Mouse (Mus musculus): ENCODE measurements around the gene Lrr1.
"Not testable (repeated sequence)": the region's sequence is repeated elsewhere in the genome, so short reads cannot be mapped to it uniquely, and the experiment has no call there.

The Lrr1 gene

GRCm38 (mm10) chr12:69168461-69169106, at the start of gene Lrr1:
Gene Lrr1 (plus strand): TSS chr12:69168814.
- DNase-seq (ENCODE audit: low read depth, low spot score), result peak; percentile 75

- peak; percentile 45 for DNase-seq (ENCODE audit: low read depth, low spot score)
Observed at GRCm38 (mm10) chr12:69119908-69120307, 48.7 kb upstream of the Lrr1 start.

GRCm38 (mm10) chr12:69122801-69123200, 45.8 kb upstream of the Lrr1 start:
- DNase-seq (ENCODE audit: low read depth, low spot score), result no peak

GRCm38 (mm10) chr12:69125066-69125465, 43.5 kb upstream of the Lrr1 start:
- no peak for DNase-seq (ENCODE audit: low read depth, low spot score)

- peak; percentile 83 for DNase-seq (ENCODE audit: low read depth, low spot score)
Observed at GRCm38 (mm10) chr12:69127170-69127569, 41.4 kb upstream of the Lrr1 start.

- no peak for DNase-seq (ENCODE audit: low read depth, low spot score)
Observed at GRCm38 (mm10) chr12:69127626-69128025, 41.0 kb upstream of the Lrr1 start.

- peak; percentile 85 for DNase-seq (ENCODE audit: low read depth, low spot score)
Observed at GRCm38 (mm10) chr12:69129634-69130310, 38.8 kb upstream of the Lrr1 start.

- DNase-seq (ENCODE audit: low read depth, low spot score), result peak; percentile 42
Observed at GRCm38 (mm10) chr12:69130486-69130885, 38.1 kb upstream of the Lrr1 start.

- no peak for DNase-seq (ENCODE audit: low read depth, low spot score)
Observed at GRCm38 (mm10) chr12:69131267-69131666, 37.3 kb upstream of the Lrr1 start.

GRCm38 (mm10) chr12:69131981-69132380, 36.6 kb upstream of the Lrr1 start:
- DNase-seq (ENCODE audit: low read depth, low spot score), result peak; percentile 58

GRCm38 (mm10) chr12:69139201-69139600, 29.4 kb upstream of the Lrr1 start:
- no peak for DNase-seq (ENCODE audit: low read depth, low spot score)

GRCm38 (mm10) chr12:69139841-69140240, 28.8 kb upstream of the Lrr1 start:
- DNase-seq (ENCODE audit: low read depth, low spot score), result no peak

GRCm38 (mm10) chr12:69143460-69143859, 25.2 kb upstream of the Lrr1 start:
- DNase-seq (ENCODE audit: low read depth, low spot score), result no peak

GRCm38 (mm10) chr12:69147166-69147735, 21.4 kb upstream of the Lrr1 start:
- DNase-seq (ENCODE audit: low read depth, low spot score), result peak; percentile 36

- DNase-seq (ENCODE audit: low read depth, low spot score), result no peak
Observed at GRCm38 (mm10) chr12:69150049-69150448, 18.6 kb upstream of the Lrr1 start.

GRCm38 (mm10) chr12:69155923-69156322, 12.7 kb upstream of the Lrr1 start:
- no peak for DNase-seq (ENCODE audit: low read depth, low spot score)

- DNase-seq (ENCODE audit: low read depth, low spot score), result no peak
Observed at GRCm38 (mm10) chr12:69156436-69156835, 12.2 kb upstream of the Lrr1 start.

- peak; percentile 51 for DNase-seq (ENCODE audit: low read depth, low spot score)
Observed at GRCm38 (mm10) chr12:69157107-69157506, 11.5 kb upstream of the Lrr1 start.

- DNase-seq (ENCODE audit: low read depth, low spot score), result no peak
Observed at GRCm38 (mm10) chr12:69158366-69158764, 10.2 kb upstream of the Lrr1 start.

- peak; percentile 100 for DNase-seq (ENCODE audit: low read depth, low spot score)
Observed at GRCm38 (mm10) chr12:69158765-69159577, 9.6 kb upstream of the Lrr1 start, which contains the start of gene Rps29. Gene Rps29 (minus strand): TSS chr12:69159186.

GRCm38 (mm10) chr12:69159578-69159940, 9.1 kb upstream of the Lrr1 start:
- peak; percentile 81 for DNase-seq (ENCODE audit: low read depth, low spot score)

GRCm38 (mm10) chr12:69160677-69161076, 7.9 kb upstream of the Lrr1 start:
- not testable (repeated sequence) for DNase-seq (ENCODE audit: low read depth, low spot score)

All from ES-CJ7 (cell line).